Mouse (Mus musculus) frontal cortex, adult 2 months (tissue): ENCODE measurements around the gene Phactr3. TPM values are rescaled to one million over a fixed set of nuclear protein-coding genes. Genes with fewer than 3 reads are reported as not detected.
A peak's percentile ranks its signal among the peaks of the same experiment; 100 is the strongest.
"Not testable (repeated sequence)": the region's sequence is repeated elsewhere in the genome, so short reads cannot be mapped to it uniquely, and the experiment has no call there.

Source experiments
- DNase-seq, 2 experiments: peaks; one replicate each; pipeline ENCODE4 v3.0.0; 2022; ENCODE audit warnings: low spot score in 1 of 2; ENCODE audit errors: extremely low spot score in 1 of 2
- polyA plus RNA-seq: library from polyadenylated mRNA; depleted of rRNA; stranded (reverse); fragments of >200 nt; gene quantifications from 2 replicates; pipeline ENCODE4 v1.2.3, GENCODE M21; 2012; rRNA removed

Phactr3 gene
- polyA plus RNA-seq, 1 experiment = 139 TPM

DNA sequence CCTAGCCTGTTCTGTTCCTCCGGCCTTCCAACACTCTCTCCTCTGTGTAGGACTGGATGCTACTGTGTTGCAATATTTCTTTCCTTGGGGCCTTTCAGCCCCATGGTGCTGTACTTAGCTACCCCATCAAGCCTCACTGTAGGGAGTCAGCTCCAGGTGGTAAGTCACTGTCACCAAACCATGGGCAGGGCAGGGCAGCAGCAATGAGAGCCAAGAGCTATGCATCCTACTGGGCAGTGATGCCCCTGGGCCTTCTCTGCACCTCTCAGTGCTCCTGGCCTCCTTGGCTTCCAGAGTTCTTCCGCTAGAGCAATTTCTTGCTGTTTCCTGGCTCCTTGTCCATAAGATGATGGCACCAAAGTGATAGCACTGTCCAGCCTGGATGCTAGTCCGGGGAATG is 205.6 kb downstream of the Phactr3 start:
- DNase-seq = no peak

DNA sequence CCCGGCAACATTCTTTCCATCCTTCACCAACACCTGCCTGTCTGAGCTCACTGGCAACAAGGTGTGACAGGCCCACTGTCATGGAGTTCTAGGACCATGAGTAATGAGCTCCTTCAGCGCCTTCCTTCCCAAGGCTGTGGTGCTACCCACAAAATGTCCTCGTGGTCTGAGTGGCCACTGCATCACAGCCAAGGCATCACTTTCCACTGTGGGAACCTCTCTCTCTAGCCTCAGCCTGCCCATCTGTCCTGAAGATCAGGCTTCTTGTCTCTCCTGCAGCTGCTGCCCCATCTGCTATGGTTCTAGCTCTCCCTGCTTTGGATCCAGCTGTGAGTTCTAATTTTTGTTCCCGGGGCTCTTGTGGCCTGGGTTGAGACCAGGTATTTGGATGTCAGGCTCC is 206.0 kb downstream of the Phactr3 start:
- DNase-seq = no peak

DNA sequence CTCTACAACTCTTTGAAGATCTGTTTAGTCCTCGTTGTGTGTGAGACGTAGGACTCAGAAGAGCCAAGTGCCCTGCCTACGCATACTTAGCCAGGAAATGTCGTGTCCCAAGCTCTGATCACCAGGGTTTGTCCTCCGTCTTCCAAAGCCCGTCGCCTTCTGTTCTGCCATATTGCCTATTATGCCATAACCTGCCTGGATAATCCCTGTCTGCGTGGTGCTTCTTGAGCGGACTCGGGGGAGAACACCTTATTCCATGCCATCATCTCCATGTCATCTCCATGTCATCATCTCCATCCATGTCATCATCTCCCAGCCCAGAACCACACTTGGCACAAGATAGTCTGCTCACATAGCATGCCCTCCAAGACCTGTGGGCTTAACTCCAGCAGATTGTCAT is 207.3 kb downstream of the Phactr3 start:
- no peak for DNase-seq

DNA sequence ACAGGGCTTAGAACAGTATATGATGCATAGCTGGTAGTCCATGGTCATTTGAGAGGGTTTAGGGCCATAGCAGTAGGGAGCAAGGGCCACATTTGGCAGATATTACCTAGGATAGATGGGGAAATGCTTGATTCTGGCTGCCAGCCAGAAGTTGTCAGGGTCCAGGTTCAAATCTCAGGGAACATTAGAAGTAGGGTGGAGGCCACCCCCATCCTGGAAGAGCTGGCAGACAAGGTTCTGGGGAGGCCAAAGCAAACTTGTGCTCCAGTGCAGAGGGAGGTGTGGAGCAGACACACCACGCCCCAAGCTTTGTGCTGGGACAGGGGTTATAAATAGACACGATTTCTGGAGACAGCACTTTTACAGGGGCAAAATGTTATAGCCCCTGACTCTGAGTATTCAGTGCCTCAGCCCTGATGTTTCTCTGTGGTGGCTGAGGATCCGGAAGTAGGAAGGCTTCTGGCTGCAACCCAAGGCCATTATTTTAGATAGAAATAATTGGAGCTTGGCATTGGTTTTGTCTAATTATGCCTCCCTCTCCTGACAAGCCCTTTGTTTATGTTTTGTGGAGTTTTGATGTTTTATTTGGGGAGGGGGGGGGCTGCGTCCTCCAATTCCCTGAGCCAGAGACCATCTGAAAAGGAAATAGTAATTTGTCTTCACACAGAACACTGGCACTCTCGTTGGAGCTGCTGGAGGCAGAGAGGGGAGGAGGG is 208.1 kb downstream of the Phactr3 start:
- DNase-seq = peak in 1 of 2 experiments; percentile 42

DNA sequence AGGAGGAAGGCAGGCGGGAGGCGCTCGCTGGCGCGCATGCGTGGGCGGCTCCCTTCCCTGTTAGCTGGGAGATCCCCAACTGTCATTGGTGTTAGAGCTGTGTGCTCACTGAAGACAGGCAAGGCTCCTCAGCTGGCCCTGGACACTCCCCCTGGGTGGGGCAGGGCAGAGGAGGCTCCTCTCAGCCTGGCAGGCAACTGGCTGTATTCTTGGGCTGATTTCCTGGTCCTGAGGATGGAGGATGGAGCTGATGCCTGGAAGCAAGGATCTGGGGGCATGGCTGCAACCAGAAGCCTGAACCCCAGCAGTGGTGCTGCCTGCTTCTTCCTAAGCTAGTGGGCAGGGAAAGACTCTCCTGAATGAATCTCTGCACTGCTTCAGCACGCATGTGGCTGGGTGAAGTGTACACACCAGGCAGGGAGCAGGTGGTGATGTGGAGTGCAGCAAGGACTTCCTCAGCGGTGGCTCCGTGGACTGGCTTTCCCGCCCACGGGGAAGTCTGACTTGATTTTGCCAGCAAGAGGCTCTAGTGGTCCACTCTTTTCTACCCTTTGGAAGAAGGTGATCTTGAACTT is 208.8 kb downstream of the Phactr3 start:
- peak; percentile 74 to 90 for DNase-seq

DNA sequence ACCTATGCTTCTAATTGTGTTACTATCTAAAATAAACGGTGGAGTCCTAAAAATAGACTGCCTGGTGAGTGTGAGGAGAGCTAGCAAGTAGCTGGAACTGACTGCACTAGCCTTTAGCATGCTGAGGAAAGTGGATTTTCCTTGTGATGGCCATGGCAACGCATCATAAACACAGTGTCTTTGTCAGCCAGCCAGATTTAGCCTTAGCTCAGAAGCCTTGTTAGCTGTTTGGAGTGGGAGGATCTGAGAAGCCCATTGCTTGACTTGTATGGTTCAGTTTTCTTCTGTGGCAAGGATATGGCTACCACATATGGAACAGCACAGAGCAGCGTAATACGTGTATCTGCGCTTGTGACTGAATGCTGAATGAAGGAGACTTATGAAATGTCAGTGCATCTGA is 210.8 kb downstream of the Phactr3 start:
- peak in 1 of 2 experiments; percentile 66 for DNase-seq

DNA sequence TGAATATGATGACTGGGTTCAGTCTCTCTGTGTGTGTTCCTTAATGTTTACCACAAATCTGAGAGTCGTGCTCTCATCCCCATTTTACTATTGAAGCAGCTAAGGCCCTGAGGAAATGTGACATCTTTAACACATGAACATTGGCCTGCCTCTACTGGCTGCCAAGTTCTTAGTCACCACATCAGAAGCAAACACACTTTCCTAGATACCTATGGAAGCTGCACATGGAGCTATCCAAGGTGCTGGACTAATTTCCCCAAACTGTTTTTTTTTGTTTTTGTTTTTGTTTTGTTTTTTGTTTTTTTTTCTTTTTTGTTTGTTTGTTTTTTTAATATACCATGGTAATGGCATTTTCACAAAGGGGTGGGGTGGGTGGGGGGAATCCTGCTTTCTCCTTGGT is 211.2 kb downstream of the Phactr3 start:
- no peak for DNase-seq

DNA sequence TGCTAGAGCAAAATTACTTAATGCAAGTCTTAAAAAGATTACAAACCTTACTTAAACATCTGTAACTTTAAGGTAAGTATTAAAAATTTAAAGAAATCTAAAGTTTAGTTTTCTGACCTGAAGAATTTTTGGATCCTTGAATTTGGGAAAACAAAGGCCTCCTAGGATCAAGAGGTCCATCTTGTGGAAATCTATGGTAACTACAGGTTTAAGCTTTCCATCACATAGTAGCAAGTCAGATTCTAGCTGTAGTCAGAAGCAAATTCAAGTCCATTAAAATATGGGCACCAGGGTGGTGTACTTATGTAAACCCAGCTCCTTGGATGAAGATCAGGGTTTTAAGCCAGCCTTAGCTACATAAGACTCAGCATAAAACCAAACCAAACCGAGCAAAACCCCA is 219.1 kb downstream of the Phactr3 start:
- DNase-seq = peak in 1 of 2 experiments; percentile 58

DNA sequence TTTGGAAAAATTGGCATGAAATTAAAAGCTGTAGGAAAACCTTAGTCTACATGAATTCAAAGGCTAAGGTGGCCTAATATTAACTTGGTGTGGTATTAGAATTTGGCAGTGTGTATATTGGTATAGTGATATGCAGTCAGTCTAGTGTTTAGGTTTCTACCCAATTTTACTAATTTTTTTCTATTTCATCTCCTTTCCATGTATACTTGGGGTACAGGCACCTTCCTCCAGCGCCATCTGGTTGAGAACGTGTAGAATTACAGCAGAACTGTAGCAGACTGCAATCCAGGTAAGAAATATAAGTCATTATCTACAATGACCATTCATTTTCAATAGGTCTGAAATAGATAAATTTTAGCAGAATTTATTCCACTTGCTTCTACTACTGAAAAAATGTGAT is 220.3 kb downstream of the Phactr3 start:
- peak in 1 of 2 experiments; percentile 40 for DNase-seq

DNA sequence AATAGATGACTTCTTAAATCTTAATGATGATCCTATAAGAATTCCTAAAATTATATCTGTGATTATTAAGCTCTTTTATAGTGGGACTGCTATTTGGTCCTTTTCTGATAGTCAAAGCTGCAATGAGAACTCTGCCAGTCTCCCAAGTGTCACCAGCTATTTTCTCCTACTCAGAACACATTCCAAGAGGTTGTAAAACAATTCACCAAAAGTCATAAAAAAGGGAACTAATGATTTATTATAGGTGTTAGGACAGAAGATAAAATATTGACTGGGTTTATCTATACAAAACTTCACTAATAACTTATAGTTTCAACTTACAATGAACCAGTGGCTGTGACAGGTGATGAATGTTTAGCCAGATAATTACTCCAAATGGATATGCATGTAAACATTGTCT is 223.3 kb downstream of the Phactr3 start:
- DNase-seq = not testable (repeated sequence)

DNA sequence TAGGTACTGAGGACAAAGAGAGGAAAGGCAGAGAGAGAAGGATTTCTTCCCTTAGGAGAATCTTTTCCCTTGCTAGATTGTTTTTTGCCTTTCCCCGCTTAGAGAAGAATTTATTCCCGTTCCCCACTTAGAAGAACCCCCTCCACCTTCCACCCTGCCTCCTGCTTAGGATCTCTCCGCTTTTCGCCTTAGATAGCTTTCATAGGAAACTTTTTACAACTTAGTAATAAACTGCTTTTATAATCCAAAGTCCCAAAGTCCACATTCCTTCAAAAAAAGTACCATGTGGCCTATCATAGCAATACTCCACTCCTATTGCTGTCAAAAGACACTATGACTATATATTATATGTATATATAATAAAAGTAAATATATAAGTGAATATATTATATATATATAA is 223.8 kb downstream of the Phactr3 start:
- no peak for DNase-seq

Other genes with a start within 250 kb of the Phactr3 start
- 1.9 and 3.5 TPM in 2 replicates for gene Gm14327, start 221.9 kb upstream of the Phactr3 start, polyA plus RNA-seq
- gene Zfp972, start 193.4 kb upstream of the Phactr3 start, polyA plus RNA-seq = 0.55 and 1.1 TPM in 2 replicates
- gene Gm14326, start 161.7 kb upstream of the Phactr3 start, polyA plus RNA-seq = 18.6 and 23.6 TPM in 2 replicates
- gene Zfp971, start 95.7 kb upstream of the Phactr3 start, polyA plus RNA-seq = 10.4 and 11.9 TPM in 2 replicates
- 15.7 and 15.8 TPM in 2 replicates for gene Zfp931, start 40.5 kb upstream of the Phactr3 start, polyA plus RNA-seq